Mouse (Mus musculus): ENCODE data around the gene Hunk. TPM values are rescaled to one million over a fixed set of nuclear protein-coding genes. Genes with fewer than 3 reads are reported as not detected.
A peak's percentile ranks its signal among the peaks of the same experiment; 100 is the strongest.

Gene Hunk
- total RNA-seq, 2 experiments from 2014 or later = 3.1 to 3.7 TPM

DNA sequence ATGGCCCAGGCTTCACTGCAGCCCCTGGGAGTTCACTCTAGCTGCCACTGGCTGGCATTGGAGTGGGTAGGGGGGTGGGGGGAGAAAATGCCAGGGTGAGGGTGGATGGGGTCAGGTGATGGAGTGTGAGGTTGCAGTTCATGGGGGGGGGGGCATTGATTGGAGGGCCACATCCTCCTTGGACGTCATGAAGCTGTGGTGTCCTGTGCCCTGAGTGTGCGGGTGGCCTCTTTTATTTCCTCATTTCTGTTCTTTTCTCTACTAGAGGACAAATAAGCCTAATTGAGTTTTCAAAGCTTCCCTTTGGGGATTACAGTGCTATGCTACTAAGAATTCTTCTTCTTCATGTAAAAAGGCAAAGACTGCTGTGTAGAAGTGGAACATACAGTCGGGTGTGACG, 99.8 kb downstream of the Hunk start:
- intact Hi-C loops (cut with DNase I; ENCODE audit: low total_unique reads) = no loop called here
- DNase-seq = no peak

DNA sequence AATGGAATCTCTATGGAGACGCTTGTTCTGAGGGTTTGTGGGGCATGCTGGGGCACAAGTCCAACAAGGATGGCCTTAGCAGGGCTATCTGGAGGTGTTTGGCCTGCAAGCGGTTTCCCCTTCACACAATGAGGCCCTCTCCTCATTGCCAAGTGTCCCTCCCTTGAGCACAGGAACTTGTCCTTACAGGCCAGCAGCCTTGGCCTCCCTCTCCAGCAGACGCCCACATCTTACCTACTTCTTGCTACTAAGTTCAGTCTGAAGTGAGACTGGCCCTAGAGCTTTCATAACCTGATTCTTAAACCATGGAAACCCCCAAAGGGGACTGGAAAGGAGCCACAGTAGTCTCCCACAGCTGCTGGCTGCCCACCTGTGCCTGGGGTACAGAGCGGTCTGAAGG, 104.3 kb downstream of the Hunk start:
- intact Hi-C loops (cut with DNase I; ENCODE audit: low total_unique reads) = no loop called here
- DNase-seq = no peak

DNA sequence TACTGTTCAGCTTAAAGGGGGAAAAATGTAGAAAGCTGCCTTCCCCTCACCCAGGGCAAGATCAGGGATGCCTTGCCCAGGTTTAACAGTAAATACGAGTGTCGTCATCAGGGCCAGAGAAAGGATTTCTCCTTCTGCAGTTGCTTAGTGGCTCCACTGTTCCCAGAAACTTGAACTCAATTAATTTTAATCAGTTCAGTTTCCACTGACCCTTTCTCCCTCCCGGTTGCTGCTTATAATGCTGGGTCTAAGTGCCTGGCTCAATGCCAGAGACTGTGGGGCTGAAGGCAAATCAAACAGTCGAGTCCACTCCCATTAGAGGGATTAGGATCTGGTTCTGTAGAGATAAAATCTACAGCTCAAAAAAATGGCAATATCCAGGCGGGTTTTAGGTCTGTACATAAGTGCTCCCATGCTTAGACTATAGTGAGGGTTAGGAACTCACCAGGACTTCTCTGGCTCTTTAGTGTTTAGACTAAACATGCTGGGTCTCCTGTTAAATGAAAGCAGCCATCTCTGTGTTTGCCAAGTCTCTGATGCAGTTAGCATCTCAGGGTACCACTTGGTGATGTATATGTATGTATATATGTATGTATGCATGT, 106.2 kb downstream of the Hunk start:
- intact Hi-C loops (cut with DNase I; ENCODE audit: low total_unique reads) = no loop called here
- no peak for DNase-seq

GRCm38 (mm10) chr16:90496930-90497329, 111.1 kb downstream of the Hunk start:
- intact Hi-C loops (cut with DNase I; ENCODE audit: low total_unique reads) = no loop called here
- no peak for DNase-seq

DNA sequence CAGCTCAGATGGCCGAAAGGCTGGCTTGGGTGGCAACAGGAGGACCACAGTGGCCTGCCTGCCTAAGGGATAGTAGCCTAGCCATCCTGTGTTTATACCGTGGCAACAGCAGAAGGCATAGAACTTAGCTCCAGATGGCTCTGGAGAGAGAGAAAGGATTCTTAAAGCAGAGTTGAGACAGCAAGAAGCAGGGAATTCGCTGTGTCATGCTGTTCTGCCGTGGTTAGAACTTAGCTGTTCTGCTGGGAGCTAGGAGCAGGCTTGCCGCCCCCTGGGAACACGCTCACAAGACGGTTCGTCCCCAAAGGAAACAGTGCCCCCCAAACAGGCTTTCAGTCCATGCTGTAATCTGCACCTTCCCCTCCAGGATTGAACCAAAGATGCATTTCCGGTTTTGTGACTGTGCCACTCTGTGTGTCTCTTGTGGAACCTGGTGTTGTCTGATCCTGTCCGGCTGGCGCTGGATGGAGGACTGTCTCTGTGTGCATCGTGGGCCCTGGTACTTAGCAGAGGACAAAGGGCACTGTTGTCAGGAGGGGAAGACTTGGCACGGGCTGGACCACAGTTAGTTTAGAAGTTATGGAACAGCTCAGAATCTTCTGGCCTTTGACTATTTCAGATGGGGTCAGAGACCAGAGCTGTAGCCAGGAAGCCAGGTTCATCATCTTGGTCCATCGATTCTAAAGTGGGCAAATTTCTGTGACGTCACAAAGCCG, 112.1 kb downstream of the Hunk start:
- DNase-seq = no peak
- intact Hi-C loops (cut with DNase I; ENCODE audit: low total_unique reads) = no loop called here

GRCm38 (mm10) chr16:90500809-90501208, 115.0 kb downstream of the Hunk start:
- intact Hi-C loops (cut with DNase I; ENCODE audit: low total_unique reads) = no loop called here

DNA sequence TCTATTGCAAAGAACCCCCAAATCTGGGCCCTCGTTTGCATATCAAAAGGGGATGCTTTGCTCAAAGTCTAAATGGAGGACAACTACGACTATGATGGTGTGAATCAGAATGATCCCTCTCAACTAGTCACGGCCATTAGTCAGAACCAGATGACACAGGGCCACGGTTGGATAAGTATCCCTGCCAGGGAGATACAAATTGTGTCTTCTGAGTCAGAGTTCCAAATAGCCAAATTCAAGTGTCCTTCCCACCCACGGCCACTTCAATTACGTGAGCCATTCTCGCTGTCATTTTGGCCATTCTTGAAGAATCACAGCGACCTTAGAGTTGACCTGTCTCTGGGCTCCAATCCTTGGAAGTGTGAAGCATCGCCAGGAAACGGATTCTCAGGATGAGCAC, 119.4 kb downstream of the Hunk start:
- intact Hi-C loops (cut with DNase I; ENCODE audit: low total_unique reads) = no loop called here
- no peak for DNase-seq

More at GRCm38 (mm10) chr16:90500809-90501208, 115.0 kb downstream of the Hunk start:
- DNase-seq = no peak

DNA sequence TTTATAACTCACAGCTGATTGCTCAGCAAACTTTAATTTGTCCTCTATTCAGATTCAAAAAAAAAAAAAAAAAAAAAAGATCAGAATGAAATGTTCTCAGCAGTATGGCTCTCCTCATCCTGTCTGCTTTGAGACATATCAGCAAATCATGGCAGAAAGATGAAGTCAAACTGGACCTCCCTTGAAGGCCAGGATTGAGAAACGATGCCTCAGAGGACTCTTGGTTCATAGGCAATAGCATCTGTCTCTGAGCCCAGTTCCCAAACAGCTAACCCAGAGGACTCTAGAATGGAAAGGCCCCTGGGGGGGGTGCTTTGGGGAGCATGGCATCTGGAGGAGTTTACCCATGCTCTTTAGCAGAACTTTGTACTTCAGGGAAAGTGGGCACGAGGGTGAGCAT, 119.9 kb downstream of the Hunk start:
- DNase-seq = no peak
- intact Hi-C loops (cut with DNase I; ENCODE audit: low total_unique reads) = no loop called here

- peak; percentile 52 for DNase-seq
- intact Hi-C loops (cut with DNase I; ENCODE audit: low total_unique reads) = no loop called here
Observed at GRCm38 (mm10) chr16:90511551-90512296, 125.9 kb downstream of the Hunk start.

GRCm38 (mm10) chr16:90517041-90517440, 131.2 kb downstream of the Hunk start:
- intact Hi-C loops (cut with DNase I; ENCODE audit: low total_unique reads) = no loop called here
- DNase-seq = no peak

- no peak for DNase-seq
- intact Hi-C loops (cut with DNase I; ENCODE audit: low total_unique reads) = no loop called here
Observed at GRCm38 (mm10) chr16:90518232-90518631, 132.4 kb downstream of the Hunk start.

DNA sequence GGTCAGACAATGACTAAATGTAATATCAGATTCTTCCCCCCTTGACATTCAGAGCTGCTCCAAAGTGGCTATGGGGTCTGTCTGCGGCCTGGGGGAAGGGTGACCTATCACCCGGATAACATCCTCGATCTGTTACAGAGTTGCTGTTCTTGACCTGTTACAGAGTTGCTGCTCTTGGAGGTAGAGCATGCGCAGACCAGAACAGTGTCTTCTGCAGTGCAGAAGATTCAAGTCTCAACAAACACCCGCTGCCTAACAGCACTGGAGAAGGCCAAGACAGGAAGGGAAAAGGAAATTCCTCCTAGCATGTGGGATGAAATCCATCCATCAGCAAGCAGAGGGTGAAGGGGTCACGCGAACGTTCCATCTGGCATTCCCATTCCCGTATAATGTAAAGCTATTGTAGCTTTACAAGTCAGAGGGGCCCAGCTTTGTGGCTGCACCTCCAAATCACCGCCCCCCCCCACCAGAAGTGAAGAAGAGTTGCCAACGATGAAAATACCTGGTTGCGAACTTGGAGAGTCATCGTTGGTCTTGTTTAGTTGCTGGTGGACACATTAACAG, 133.0 kb downstream of the Hunk start:
- intact Hi-C loops (cut with DNase I; ENCODE audit: low total_unique reads) = no loop called here
- DNase-seq = no peak

GRCm38 (mm10) chr16:90521191-90521950, 135.6 kb downstream of the Hunk start:
- no peak for DNase-seq
- intact Hi-C loops (cut with DNase I; ENCODE audit: low total_unique reads) = no loop called here

- DNase-seq = no peak
- intact Hi-C loops (cut with DNase I; ENCODE audit: low total_unique reads) = no loop called here
Observed at GRCm38 (mm10) chr16:90521951-90522255, 136.1 kb downstream of the Hunk start.

DNA sequence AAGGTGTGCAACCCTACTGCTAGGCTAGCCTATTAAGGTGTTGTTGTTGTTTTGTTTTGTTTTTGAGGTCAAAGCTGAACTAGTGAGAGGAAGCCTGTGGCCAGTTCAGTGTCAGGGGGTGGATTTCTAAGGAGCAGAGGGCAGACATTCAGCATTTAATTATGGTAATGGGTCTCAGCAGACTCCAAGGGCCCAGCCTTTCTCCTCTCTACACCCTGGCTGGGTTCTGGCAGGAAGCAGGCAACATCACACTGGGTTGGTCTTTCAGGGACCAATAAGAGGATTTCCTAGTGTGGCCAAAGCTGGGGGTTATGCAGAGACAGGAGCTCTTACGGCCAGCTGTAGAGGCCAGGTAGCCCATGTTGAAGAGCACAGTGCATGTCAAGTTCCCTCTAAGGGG, 136.8 kb downstream of the Hunk start:
- intact Hi-C loops (cut with DNase I; ENCODE audit: low total_unique reads) = no loop called here
- no peak for DNase-seq

DNA sequence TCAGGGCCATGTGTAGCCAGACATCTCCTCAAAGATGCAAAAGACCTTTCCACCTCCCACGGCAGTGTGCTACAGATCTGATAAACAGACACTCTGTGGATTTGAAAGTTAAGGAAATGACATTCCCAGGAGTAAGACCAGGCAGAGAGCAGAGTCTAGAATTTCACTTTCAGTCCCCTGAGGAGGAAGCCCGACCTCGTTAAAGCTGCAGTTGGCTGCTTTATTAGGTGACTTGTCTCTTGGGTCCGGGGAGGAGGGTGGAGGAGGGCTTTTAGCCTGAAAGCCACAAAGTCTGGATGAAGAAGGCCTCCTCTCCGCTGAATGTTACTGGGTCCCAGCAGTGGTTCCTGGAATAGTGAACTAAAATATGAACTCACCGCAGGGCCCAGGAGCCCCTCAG, 137.6 kb downstream of the Hunk start:
- intact Hi-C loops (cut with DNase I; ENCODE audit: low total_unique reads) = no loop called here
- peak; percentile 33 for DNase-seq

DNA sequence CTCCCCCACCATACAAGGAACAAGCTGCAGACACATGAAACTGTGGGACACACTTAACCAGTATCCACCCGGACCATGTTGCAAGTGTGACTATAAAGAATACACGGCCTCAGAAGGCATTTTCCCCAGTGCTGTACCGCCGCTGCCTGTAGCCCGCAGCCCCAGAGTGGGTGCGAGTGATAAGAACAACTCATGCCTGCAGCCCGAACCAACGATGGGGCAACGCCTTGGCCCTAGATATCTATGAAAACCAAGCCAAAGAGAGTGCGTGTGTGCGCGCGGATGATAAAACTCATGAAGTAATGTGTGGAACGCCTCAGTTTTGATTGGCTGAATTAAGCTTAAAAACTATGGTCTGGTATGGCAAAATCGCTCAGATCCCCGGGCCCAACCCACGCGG, 138.1 kb downstream of the Hunk start:
- no peak for DNase-seq
- intact Hi-C loops (cut with DNase I; ENCODE audit: low total_unique reads) = no loop called here

DNA sequence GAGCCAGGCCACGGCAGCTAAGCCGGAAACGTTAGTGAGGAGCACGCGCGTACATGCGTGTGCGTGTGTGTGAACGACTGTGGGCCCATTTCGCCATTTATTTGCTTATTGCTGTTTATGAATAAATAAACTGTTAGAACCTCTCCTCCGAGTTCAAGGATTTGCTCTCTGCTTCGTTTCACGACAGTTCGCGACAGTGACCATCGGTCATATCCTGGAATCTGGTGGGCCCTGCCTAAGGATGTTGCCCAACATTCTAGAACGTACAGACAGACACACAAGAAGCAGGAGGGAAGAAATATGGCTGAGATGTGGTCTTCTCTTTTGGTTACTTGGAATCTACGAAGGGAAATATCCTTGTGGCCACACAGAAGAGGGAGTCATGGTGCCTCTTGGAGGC, 138.6 kb downstream of the Hunk start:
- intact Hi-C loops (cut with DNase I; ENCODE audit: low total_unique reads) = no loop called here
- DNase-seq = no peak

GRCm38 (mm10) chr16:90533119-90533673, 147.4 kb downstream of the Hunk start:
- intact Hi-C loops (cut with DNase I; ENCODE audit: low total_unique reads) = no loop called here
- no peak for DNase-seq

GRCm38 (mm10) chr16:90534591-90534990, 148.8 kb downstream of the Hunk start:
- intact Hi-C loops (cut with DNase I; ENCODE audit: low total_unique reads) = no loop called here
- no peak for DNase-seq

Data from gastrocnemius, postnatal 14 days (tissue).